Mouse (Mus musculus) hindbrain, embryonic 16.5 days (tissue): Measurements from ENCODE around the gene Arhgap42. TPM values are rescaled to one million over a fixed set of nuclear protein-coding genes. Genes with fewer than 3 reads are reported as not detected.
A peak's percentile ranks its signal among the peaks of the same experiment; 100 is the strongest.

ENCODE experiments used
- ATAC-seq: fragments of 200-750 bp; cut with Nextera tagmentation; 2 replicates; pipeline ENCODE4 v1.8.0; 2017; ENCODE audit warnings: moderate TSS enrichment, moderate library complexity
- H3K27ac ChIP-seq: fragments of 300-500 bp; sonication (generic); 2 replicates; pipeline ENCODE4 v1.5.1; 2014; ENCODE audit warnings: low read depth, mild to moderate bottlenecking, control low read depth, low read length, moderate library complexity
- H3K27me3 ChIP-seq: fragments of 300-500 bp; sonication (generic); replicated peaks from 2 replicates; pipeline ENCODE4 v1.6.1; 2014; ENCODE audit warnings: low read length; ENCODE audit not compliant: control insufficient read depth, insufficient read depth
- H3K36me3 ChIP-seq: fragments of 300-500 bp; sonication (generic); 2 replicates; pipeline ENCODE4 v1.6.1; 2014; ENCODE audit warnings: mild to moderate bottlenecking, low read length, moderate library complexity, mixed read lengths; ENCODE audit not compliant: control insufficient read depth, insufficient read depth
- H3K4me1 ChIP-seq: fragments of 300-500 bp; sonication (generic); 2 replicates; pipeline ENCODE4 v1.6.1; 2014; ENCODE audit warnings: low read depth, low read length; ENCODE audit not compliant: control insufficient read depth, insufficient read depth
- H3K4me2 ChIP-seq: fragments of 300-500 bp; sonication (generic); 2 replicates; pipeline ENCODE4 v1.6.1; 2014; ENCODE audit warnings: mild to moderate bottlenecking, low read length, control low read depth, moderate library complexity
- H3K4me3 ChIP-seq: fragments of 300-500 bp; sonication (generic); 2 replicates; pipeline ENCODE4 v1.5.1; 2014; ENCODE audit warnings: mild to moderate bottlenecking, low read length, control low read depth, moderate library complexity
- H3K9ac ChIP-seq: fragments of 300-500 bp; sonication (generic); 2 replicates; pipeline ENCODE4 v1.6.1; 2014; ENCODE audit warnings: low read depth, mild to moderate bottlenecking, control low read depth, low read length, moderate library complexity
- H3K9me3 ChIP-seq: fragments of 300-500 bp; sonication (generic); 2 replicates; pipeline ENCODE4 v1.6.1; 2014; ENCODE audit warnings: mild to moderate bottlenecking, low read length, moderate library complexity; ENCODE audit not compliant: control insufficient read depth
- WGBS: fragments of 180-500 bp; shearing (Covaris S2); extraction: QIAGEN DNeasy Blood & Tissue Kit; methylation state at CpG from one replicate; pipeline ENCODE4 v1.1.7; 2014; 5-methylcytosine and 5-hydroxymethylcytosine counted together
- polyA plus RNA-seq: library from polyadenylated mRNA; unstranded; fragments of >200 nt; fragmentation: Nextera tagmentation; extraction: Ambion mirVana; gene quantifications from 2 replicates; pipeline ENCODE4 v1.2.1, GENCODE M21; 2015

The Arhgap42 gene
- polyA plus RNA-seq, 1 experiment from 2014 or later = 17.1 TPM

DNA sequence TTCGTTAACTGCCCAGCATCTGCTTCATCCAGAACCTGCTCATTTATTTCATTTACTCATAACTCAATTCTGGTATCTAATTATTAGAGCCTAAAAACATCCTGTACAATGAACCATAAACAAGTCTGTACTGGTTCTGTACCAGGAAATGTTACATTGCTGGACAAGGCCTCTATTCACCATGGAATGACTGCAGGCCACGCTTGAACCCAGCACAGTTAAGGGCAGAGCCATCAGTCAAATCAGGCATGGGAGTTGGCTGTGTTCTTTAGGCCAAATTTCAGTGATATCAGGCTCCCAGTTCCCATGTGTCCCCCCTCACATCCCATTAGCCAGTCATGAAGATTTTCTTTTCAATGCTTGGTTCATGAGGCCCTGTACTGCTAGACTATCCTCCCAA, 20.6 kb downstream of the Arhgap42 start:
- WGBS = 80% methylated on average over 2 of the region's 2 CpGs
- no peaks in the 10 kb centered on the region for H3K9me3 ChIP-seq
- ATAC-seq = no peak

DNA sequence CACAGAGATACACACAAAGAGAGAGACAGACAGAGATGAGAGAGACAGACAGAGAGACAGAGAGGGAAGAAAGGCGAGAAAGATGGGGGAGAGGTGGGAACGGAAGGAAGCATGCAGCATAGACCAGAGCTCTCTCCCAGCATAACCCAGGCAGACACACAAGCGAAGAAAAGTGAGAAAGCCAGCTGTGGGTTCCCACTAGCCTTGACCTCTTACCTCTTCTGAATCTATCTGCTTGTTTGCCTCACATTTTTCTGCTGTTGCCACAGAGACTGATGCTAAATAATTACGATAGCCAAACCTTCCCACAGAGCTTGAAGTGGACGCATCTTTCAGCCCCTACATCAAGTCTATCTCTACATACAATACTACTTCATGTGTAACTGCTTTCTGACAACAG, 24.1 kb downstream of the Arhgap42 start:
- Histone ChIP-seq H3K27ac (no peak overlapping the region), H3K9me3 (no peaks in the 10 kb centered on the region), H3K27me3 (no peaks in the 10 kb centered on the region), H3K9ac (no peak overlapping the region), H3K4me2 (no peak overlapping the region), H3K4me1 (no peaks in the 10 kb centered on the region), H3K4me3 (no peak overlapping the region), H3K36me3 (no peaks in the 10 kb centered on the region)
- whole genome bisulfite sequencing = 50% methylated on average over 5 of the region's 5 CpGs
- peak; percentile 34; the same call in 1 of the 2 replicates for ATAC-seq

More for the DNA sequence above, 20.6 kb downstream of the Arhgap42 start:
- H3K27me3 ChIP-seq = no peaks in the 10 kb centered on the region
- H3K4me1 ChIP-seq = no peaks in the 10 kb centered on the region
- no peak overlapping the region for H3K27ac ChIP-seq
- no peaks in the 10 kb centered on the region for H3K36me3 ChIP-seq
- H3K4me2 ChIP-seq = no peak overlapping the region
- no peak overlapping the region for H3K9ac ChIP-seq
- H3K4me3 ChIP-seq = no peak overlapping the region

DNA sequence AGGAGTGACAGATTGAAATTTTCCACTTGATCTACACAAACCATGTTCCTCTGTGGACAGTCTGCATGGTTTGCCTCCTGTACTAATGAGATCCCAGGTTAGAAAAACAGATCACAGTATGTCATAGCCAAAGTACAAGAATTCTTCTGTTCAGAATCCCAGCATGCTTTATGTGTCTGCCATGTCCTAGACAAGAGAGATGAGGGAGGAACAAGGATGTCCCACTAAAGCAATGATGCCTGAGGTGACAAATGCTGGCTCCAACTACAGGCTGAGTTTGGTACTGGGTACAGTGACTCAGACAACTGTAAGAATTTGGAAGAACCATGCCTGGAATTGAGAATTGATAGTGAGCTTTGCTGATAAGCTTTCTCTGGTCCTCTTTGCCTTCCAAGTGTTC, 24.6 kb downstream of the Arhgap42 start:
- Histone ChIP-seq H3K9me3 (no peaks in the 10 kb centered on the region), H3K9ac (no peak overlapping the region), H3K27ac (no peak overlapping the region), H3K27me3 (no peaks in the 10 kb centered on the region), H3K4me2 (no peak overlapping the region), H3K36me3 (no peaks in the 10 kb centered on the region), H3K4me3 (no peak overlapping the region), H3K4me1 (no peaks in the 10 kb centered on the region)
- peak; percentile 56; the same call in 1 of the 2 replicates for ATAC-seq

DNA sequence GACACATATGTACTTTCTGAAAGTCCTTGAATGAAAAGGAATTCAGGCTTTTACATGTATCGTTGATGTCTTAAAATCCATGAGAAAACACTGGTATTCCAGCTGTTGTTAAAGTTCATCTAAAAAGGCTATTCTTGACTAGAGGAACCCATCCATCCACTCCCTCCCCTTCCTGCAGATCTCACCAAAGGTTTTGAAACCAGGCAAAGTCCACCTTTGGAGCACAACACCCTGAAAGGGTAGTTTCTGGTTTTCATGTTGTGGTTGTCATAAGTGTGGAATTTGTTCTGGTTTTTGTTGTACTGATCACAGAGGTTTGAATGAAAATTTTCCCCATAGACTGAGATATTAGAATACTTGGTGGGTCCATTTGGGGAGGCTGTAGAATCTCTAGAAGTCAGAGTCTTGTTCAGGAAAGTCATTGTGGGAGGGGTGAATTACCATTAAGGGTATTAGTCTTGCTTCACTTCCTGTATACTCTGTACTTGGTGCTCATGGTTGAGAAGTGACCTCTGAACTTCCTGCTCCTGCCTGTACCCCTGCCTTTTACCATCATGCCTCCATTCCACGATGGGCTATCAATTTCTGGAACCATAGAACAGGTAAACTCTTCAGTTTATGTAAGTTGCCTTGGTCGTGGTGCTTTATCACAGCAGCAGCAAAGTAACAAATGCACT, 27.4 kb downstream of the Arhgap42 start:
- H3K36me3 ChIP-seq = no peaks in the 10 kb centered on the region
- ATAC-seq = no peak
- H3K9ac ChIP-seq = no peak overlapping the region
- no peaks in the 10 kb centered on the region for H3K9me3 ChIP-seq
- WGBS = 84% methylated on average over 3 of the region's 3 CpGs
- no peak overlapping the region for H3K27ac ChIP-seq
- no peaks in the 10 kb centered on the region for H3K4me1 ChIP-seq
- H3K4me3 ChIP-seq = no peak overlapping the region
- H3K4me2 ChIP-seq = no peak overlapping the region
- H3K27me3 ChIP-seq = no peaks in the 10 kb centered on the region

DNA sequence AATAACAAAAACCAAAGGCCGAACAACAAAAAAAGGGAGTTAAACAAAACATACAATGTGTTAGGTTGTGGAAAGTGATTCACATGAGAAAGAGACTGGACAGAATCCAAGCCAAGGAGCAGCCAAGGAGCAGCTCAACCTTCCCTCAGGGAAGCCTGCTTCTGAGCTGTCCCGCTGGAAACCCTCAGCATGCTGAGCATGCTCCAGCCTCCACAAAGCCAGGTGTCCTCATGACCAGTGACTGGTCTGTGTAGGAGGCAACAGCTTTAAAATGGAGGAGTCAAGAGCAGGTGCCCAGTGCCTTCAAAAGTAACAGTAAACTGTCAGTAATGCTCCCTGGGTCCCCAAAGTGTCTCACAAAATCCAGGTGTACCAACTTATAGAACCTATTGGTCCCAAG, 28.4 kb downstream of the Arhgap42 start:
- no peak for ATAC-seq

DNA sequence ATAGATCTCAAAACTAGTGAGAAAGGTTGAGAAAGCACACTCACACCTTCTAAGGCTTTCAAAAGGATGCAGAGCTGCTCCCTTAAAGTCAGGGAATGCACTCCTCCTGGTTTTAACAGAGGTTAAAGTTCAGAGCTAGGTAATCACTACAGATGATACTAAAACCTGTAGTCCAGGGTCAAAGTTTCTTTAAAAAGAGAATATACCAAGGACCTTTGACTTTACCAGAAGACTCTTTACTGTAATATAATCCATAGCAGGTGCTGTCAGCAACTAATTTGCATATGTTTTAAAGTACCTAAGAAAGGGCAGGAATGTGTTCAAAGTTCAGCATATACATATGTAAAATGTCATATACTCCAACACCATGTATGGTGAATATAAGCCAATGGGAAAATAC, 30.7 kb downstream of the Arhgap42 start:
- Histone ChIP-seq H3K9me3 (no peaks in the 10 kb centered on the region), H3K27me3 (no peaks in the 10 kb centered on the region), H3K9ac (no peak overlapping the region), H3K4me1 (no peaks in the 10 kb centered on the region), H3K4me3 (no peak overlapping the region), H3K4me2 (no peak overlapping the region), H3K27ac (no peak overlapping the region), H3K36me3 (no peaks in the 10 kb centered on the region)
- ATAC-seq = no peak

More for the DNA sequence above, 28.4 kb downstream of the Arhgap42 start:
- no peaks in the 10 kb centered on the region for H3K9me3 ChIP-seq
- H3K27me3 ChIP-seq = no peaks in the 10 kb centered on the region
- no peak overlapping the region for H3K4me2 ChIP-seq
- no peak overlapping the region for H3K9ac ChIP-seq
- no peak overlapping the region for H3K4me3 ChIP-seq
- H3K27ac ChIP-seq = no peak overlapping the region
- no peaks in the 10 kb centered on the region for H3K36me3 ChIP-seq
- no peaks in the 10 kb centered on the region for H3K4me1 ChIP-seq
- WGBS = 80% methylated on average over 2 of the region's 2 CpGs

DNA sequence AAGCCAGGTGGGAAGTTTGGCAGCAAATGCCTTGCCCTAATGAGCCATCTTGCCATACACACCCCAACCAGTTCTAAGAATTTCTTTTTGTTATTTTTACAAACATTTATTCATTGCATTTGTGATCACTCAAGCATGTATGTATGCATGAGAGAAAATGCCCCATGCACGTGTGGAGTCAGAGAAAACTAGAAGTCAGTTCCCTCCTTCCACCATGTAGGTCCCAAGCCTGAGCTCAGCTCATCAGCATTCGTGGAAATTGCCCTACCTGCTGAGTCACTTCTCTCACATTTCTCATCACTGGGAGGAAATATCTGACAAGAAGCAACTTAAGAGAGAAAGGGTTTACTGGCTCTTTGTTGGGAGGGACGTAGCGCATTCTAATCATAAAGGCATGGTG, 31.6 kb downstream of the Arhgap42 start:
- H3K9ac ChIP-seq = no peak overlapping the region
- no peaks in the 10 kb centered on the region for H3K36me3 ChIP-seq
- H3K4me2 ChIP-seq = no peak overlapping the region
- no peaks in the 10 kb centered on the region for H3K27me3 ChIP-seq
- no peaks in the 10 kb centered on the region for H3K9me3 ChIP-seq
- ATAC-seq = no peak
- 67% methylated on average over 4 of the region's 4 CpGs for WGBS
- no peak overlapping the region for H3K4me3 ChIP-seq
- no peaks in the 10 kb centered on the region for H3K4me1 ChIP-seq
- H3K27ac ChIP-seq = no peak overlapping the region

DNA sequence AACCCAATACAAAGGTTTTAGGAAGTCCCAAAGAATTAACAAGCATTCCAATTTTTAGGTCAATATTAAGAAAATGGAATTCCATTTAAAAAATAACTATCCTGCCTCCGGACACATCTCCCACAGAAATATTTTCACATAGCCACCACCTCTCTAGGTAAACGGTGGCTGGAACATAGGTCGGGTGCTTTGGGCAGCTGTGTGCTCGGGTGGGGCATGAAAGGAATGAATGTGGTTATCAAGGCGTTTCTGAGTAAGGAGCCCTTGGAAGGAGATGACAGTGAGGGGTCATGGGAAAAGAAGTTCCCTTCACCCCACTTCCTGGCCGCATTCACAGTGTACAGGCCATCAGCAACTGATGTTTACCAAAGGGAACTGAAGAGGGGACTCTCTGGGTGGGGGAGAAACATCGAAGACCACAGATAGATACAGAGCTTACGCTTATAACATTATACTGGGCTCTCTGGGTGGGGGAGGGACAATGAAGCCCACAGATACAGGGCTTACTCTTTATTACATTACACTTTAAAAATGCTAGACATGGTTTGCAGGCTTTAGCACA, 38.0 kb downstream of the Arhgap42 start:
- Histone ChIP-seq H3K36me3 (no peaks in the 10 kb centered on the region), H3K9me3 (no peaks in the 10 kb centered on the region), H3K4me2 (no peak overlapping the region), H3K4me1 (no peaks in the 10 kb centered on the region; the same call in 1 of the 2 replicates), H3K27ac (no peak overlapping the region), H3K9ac (no peak overlapping the region), H3K27me3 (no peaks in the 10 kb centered on the region), H3K4me3 (no peak overlapping the region)
- WGBS = 74% methylated on average over 8 of the region's 8 CpGs
- ATAC-seq = no peak

DNA sequence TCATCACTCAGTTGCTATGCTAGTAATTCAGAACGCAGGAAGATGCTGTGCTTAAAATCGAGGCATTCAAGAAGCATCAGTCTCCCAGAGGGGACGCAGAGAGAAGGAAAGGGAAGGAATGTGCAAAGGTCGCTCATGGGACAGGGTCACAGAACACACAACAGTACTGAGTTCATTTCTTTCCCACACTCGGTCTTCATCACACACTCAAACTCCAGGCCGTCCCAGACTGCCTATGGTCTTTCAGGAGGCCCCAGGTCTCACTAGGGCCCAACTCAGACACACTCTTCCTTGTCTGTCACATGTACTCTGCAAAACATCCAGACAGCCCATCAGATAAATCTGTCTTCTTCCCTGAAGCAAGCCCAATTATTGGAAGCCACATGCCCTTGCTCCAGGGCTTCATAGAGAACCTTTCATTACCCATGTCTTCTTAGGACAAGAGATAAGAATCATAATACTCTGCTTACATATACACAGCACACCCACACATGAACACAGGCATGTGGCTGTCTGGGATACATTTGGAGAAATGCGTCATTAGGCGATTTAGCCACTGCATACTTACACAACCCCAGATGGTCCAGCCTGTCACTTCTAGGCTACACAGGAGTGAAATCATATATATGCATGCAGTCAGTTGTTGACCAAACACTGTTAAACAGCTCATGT, 39.6 kb downstream of the Arhgap42 start:
- no peak overlapping the region for H3K9ac ChIP-seq
- no peaks in the 10 kb centered on the region for H3K36me3 ChIP-seq
- no peak overlapping the region for H3K4me3 ChIP-seq
- WGBS = 39% methylated on average over 8 of the region's 8 CpGs
- H3K4me2 ChIP-seq = no peak overlapping the region
- H3K27ac ChIP-seq = no peak overlapping the region
- no peaks in the 10 kb centered on the region for H3K27me3 ChIP-seq
- no peak for ATAC-seq
- no peaks in the 10 kb centered on the region; the same call in 1 of the 2 replicates for H3K4me1 ChIP-seq
- no peaks in the 10 kb centered on the region for H3K9me3 ChIP-seq
